Comparison of ENCODE assay signal across 21 mouse cellular contexts in the genomic region with DNA sequence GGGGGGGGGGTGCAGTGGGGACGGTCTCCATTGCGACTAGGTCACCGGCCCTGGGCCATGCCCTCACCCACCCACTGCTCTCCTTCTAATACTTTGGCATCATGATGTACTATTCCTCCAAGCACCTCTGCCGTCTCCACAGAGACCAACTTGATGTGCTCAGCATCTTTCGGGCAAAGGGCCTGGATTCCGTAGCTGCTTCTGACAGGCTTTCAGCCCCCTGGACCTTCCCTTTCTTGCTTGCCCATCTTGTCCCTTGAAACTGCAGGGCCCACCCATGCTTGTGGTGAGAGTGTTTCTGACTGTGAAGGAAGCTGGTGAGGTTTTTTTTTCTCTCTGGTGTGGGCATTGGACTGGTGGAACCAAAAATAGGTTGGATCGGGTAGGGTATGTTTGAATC. TPM values are rescaled to one million over a fixed set of nuclear protein-coding genes. Genes with fewer than 3 reads are reported as not detected.
DNase-seq lines count a peak whose midpoint lies in the region; ATAC-seq lines count a peak whose summit lies in the region.
"Had no signal": no experiment of that assay in that cellular context is flagged by ENCODE, and none has a peak within 500 bp of the region (broad histone marks: within the 10 kb centered on the region; RNA-seq: fewer than 3 reads in every experiment).

No protein-coding gene starts in this region.

- no peak overlapping the region for H3K27ac ChIP-seq in forebrain, embryonic 16.5 days (ENCODE audit: low read length)
- no peak overlapping the region for H3K27ac ChIP-seq in forebrain, embryonic 14.5 days (ENCODE audit: low read depth, low read length)
- no peak overlapping the region for H3K27ac ChIP-seq in midbrain, embryonic 12.5 days (replicated peaks)
- no peak overlapping the region for H3K27ac ChIP-seq in midbrain, embryonic 10.5 days (replicated peaks)
- no peak overlapping the region for H3K27ac ChIP-seq in neural tube, embryonic 15.5 days (replicated peaks)
- H3K27ac ChIP-seq: neural tube, embryonic 12.5 days had no signal

- ATAC-seq in forebrain, embryonic 16.5 days, result no peak
- ATAC-seq in forebrain, embryonic 14.5 days, result no peak
- ATAC-seq in midbrain, embryonic 12.5 days (ENCODE audit: low FRiP score, low read depth), result no peak
- no peak for ATAC-seq in neural tube, embryonic 15.5 days (ENCODE audit: low FRiP score)
- no peak for ATAC-seq in megakaryocyte, adult 5-6 weeks (ENCODE audit: poor library complexity, severe bottlenecking)
- ATAC-seq: CD4-positive, CD25-positive, alpha-beta regulatory T cell, adult 4 months; inflammation-experienced regulatory T-cells, adult 6 months had no signal

- no peaks in the 10 kb centered on the region for H3K36me3 ChIP-seq in forebrain, embryonic 16.5 days (ENCODE audit: control insufficient read depth, insufficient read depth)
- H3K36me3 ChIP-seq in forebrain, embryonic 14.5 days (ENCODE audit: control insufficient read depth, insufficient read depth, low read length), result no peaks in the 10 kb centered on the region
- no peaks in the 10 kb centered on the region for H3K36me3 ChIP-seq in midbrain, embryonic 12.5 days
- no peaks in the 10 kb centered on the region for H3K36me3 ChIP-seq in midbrain, embryonic 10.5 days
- no peaks in the 10 kb centered on the region for H3K36me3 ChIP-seq in neural tube, embryonic 15.5 days
- H3K36me3 ChIP-seq: G1E; neural tube, embryonic 12.5 days had no signal

- WGBS in forebrain, embryonic 16.5 days, result 87% methylated on average over 7 of the region's 7 CpGs
- 88% methylated on average over 7 of the region's 7 CpGs for WGBS in forebrain, embryonic 14.5 days
- WGBS in midbrain, embryonic 12.5 days, result 81% methylated on average over 7 of the region's 7 CpGs
- WGBS in midbrain, embryonic 10.5 days, result 75% methylated on average over 7 of the region's 7 CpGs
- 81% methylated on average over 7 of the region's 7 CpGs for WGBS in neural tube, embryonic 15.5 days

- no peak overlapping the region for H3K9ac ChIP-seq in forebrain, embryonic 16.5 days (replicated peaks; ENCODE audit: low read depth, low read length)
- H3K9ac ChIP-seq in forebrain, embryonic 14.5 days (ENCODE audit: low read length), result no peak overlapping the region
- no peak overlapping the region for H3K9ac ChIP-seq in midbrain, embryonic 12.5 days (replicated peaks)
- H3K9ac ChIP-seq in neural tube, embryonic 15.5 days (replicated peaks), result no peak overlapping the region

- DNase-seq in cerebellum, adult 11-12 months, result peak; percentile 32
- DNase-seq in cerebellum, postnatal 4 days (ENCODE audit: low spot score in 2 of 2), result no peak
- DNase-seq in forebrain, embryonic 14.5 days (ENCODE audit: low spot score), result no peak
- DNase-seq in midbrain, embryonic 10.5 days (ENCODE audit: low spot score), result no peak
- DNase-seq: gastrocnemius, postnatal 10 days; heart, postnatal 10 days; kidney, adult 9 months; kidney, postnatal 4 days; liver; lung, adult 2 months; lung, postnatal 36 days; right cerebral cortex, postnatal 25 days; thymus, postnatal 14 days had no signal

- peak overlapping the region; percentile 62; the same call in 1 of the 2 replicates for H3K4me2 ChIP-seq in forebrain, embryonic 16.5 days (ENCODE audit: low read length)
- no peak overlapping the region; the same call in 1 of the 2 replicates for H3K4me2 ChIP-seq in forebrain, embryonic 14.5 days (ENCODE audit: low read length)
- peak overlapping the region; percentile 68; the same call in 1 of the 2 replicates for H3K4me2 ChIP-seq in midbrain, embryonic 12.5 days (replicated peaks)
- H3K4me2 ChIP-seq in neural tube, embryonic 15.5 days, result peak overlapping the region; percentile 76

- H3K9me3 ChIP-seq in forebrain, embryonic 16.5 days (ENCODE audit: control insufficient read depth, low read length), result no peaks in the 10 kb centered on the region
- no peaks in the 10 kb centered on the region for H3K9me3 ChIP-seq in forebrain, embryonic 14.5 days (replicated peaks; ENCODE audit: control insufficient read depth, low read length)
- no peaks in the 10 kb centered on the region for H3K9me3 ChIP-seq in midbrain, embryonic 12.5 days
- no peaks in the 10 kb centered on the region for H3K9me3 ChIP-seq in midbrain, embryonic 10.5 days (replicated peaks)
- H3K9me3 ChIP-seq in neural tube, embryonic 15.5 days (replicated peaks), result no peaks in the 10 kb centered on the region
- H3K9me3 ChIP-seq: neural tube, embryonic 12.5 days had no signal

- no peaks in the 10 kb centered on the region for H3K27me3 ChIP-seq in forebrain, embryonic 16.5 days (replicated peaks; ENCODE audit: control insufficient read depth, insufficient read depth, low read length)
- H3K27me3 ChIP-seq in forebrain, embryonic 14.5 days (replicated peaks; ENCODE audit: control insufficient read depth, insufficient read depth, low read length), result no peaks in the 10 kb centered on the region; the same call in 1 of the 2 replicates
- peaks cover 32% of the 10 kb centered on the region for H3K27me3 ChIP-seq in midbrain, embryonic 12.5 days
- H3K27me3 ChIP-seq in midbrain, embryonic 10.5 days (ENCODE audit: low read depth, poor library complexity, severe bottlenecking), result peaks cover 51% of the 10 kb centered on the region
- no peaks in the 10 kb centered on the region; the same call in 1 of the 2 replicates for H3K27me3 ChIP-seq in neural tube, embryonic 15.5 days (replicated peaks)

- H3K4me3 ChIP-seq in forebrain, embryonic 16.5 days (replicated peaks; ENCODE audit: low read length), result no peak overlapping the region
- no peak overlapping the region for H3K4me3 ChIP-seq in forebrain, embryonic 14.5 days (ENCODE audit: low read depth, low read length)
- no peak overlapping the region for H3K4me3 ChIP-seq in midbrain, embryonic 12.5 days
- no peak overlapping the region for H3K4me3 ChIP-seq in midbrain, embryonic 10.5 days
- no peak overlapping the region for H3K4me3 ChIP-seq in neural tube, embryonic 15.5 days (replicated peaks)

- H3K4me1 ChIP-seq in forebrain, embryonic 16.5 days (replicated peaks; ENCODE audit: control insufficient read depth, insufficient read depth, low read length), result peaks cover 33% of the 10 kb centered on the region
- H3K4me1 ChIP-seq in forebrain, embryonic 14.5 days (ENCODE audit: control insufficient read depth, insufficient read depth, low read length), result peaks cover 22% of the 10 kb centered on the region
- H3K4me1 ChIP-seq in midbrain, embryonic 12.5 days, result peaks cover 38% of the 10 kb centered on the region
- peaks cover 65% of the 10 kb centered on the region for H3K4me1 ChIP-seq in midbrain, embryonic 10.5 days
- H3K4me1 ChIP-seq in neural tube, embryonic 15.5 days, result peaks cover 69% of the 10 kb centered on the region

RNA-seq across cellular contexts. Expression of a gene that starts 2.1 kb away (rescaled TPM):
- 6.9 and 9.7 TPM in 2 replicates for polyA plus RNA-seq in forebrain, embryonic 16.5 days (2015; fragmentation: Nextera tagmentation; extraction: Ambion mirVana)
- polyA plus RNA-seq in forebrain, embryonic 14.5 days (2014; fragmentation: Nextera tagmentation; extraction: Ambion mirVana), result 5.8 and 6.1 TPM in 2 replicates
- 3.9 and 4.4 TPM in 2 replicates for polyA plus RNA-seq in midbrain, embryonic 12.5 days (2016; fragmentation: Nextera tagmentation; extraction: Ambion mirVana)
- 1.6 and 2.2 TPM in 2 replicates for polyA plus RNA-seq in midbrain, embryonic 10.5 days (2016; fragmentation: Nextera tagmentation; extraction: Ambion mirVana)
- 10.4 and 17.3 TPM in 2 replicates for polyA plus RNA-seq in neural tube, embryonic 15.5 days (2015; fragmentation: Nextera tagmentation; extraction: Ambion mirVana)
- not detected in 2 replicates for total RNA-seq in megakaryocyte, adult 5-6 weeks (2015)
- not detected in 2 replicates for total RNA-seq in megakaryocyte, adult 5-6 weeks (2017)
- polyA plus RNA-seq: CD4-positive, CD25-positive, alpha-beta regulatory T cell, adult 4 months; G1E had no signal
